Mouse (Mus musculus) small intestine, adult 2 months (tissue): Measurements from ENCODE around the gene Igf2. TPM values are rescaled to one million over a fixed set of nuclear protein-coding genes. Genes with fewer than 3 reads are reported as not detected.

Experiments
- H3K27ac ChIP-seq: fragments of 200-500 bp; 2 replicates; pipeline ENCODE4 v1.5.1; 2012; ENCODE audit warnings: low read depth, low read length, control low read depth, inconsistent platforms; ENCODE audit not compliant: insufficient read depth
- H3K27me3 ChIP-seq: fragments of 200-500 bp; 2 replicates; pipeline ENCODE4 v1.6.1; 2012; ENCODE audit warnings: mild to moderate bottlenecking, moderate library complexity, low read length, inconsistent platforms; ENCODE audit not compliant: control insufficient read depth, insufficient read depth
- H3K36me3 ChIP-seq: fragments of 200-500 bp; 2 replicates; pipeline ENCODE4 v1.6.1; 2012; ENCODE audit warnings: mild to moderate bottlenecking, low read length, control low read depth, inconsistent platforms; ENCODE audit not compliant: control insufficient read depth, insufficient read depth
- H3K4me1 ChIP-seq: fragments of 200-500 bp; 2 replicates; pipeline ENCODE4 v1.6.1; 2012; ENCODE audit warnings: low read length, inconsistent platforms, mixed read lengths; ENCODE audit not compliant: control insufficient read depth, insufficient read depth, insufficient read length
- H3K4me3 ChIP-seq: fragments of 200-500 bp; 2 replicates; pipeline ENCODE4 v1.5.1; 2012; ENCODE audit warnings: low read depth, mild to moderate bottlenecking, control low read depth, inconsistent platforms, low read length, moderate library complexity
- CTCF ChIP-seq: fragments of 200-500 bp; IDR thresholded peaks from 2 replicates; pipeline ENCODE4 v1.5.1; 2012; ENCODE audit warnings: low read depth, mild to moderate bottlenecking, control low read depth, inconsistent platforms, low read length, moderate library complexity, mixed read lengths; ENCODE audit not compliant: insufficient replicate concordance, insufficient read length; ENCODE audit errors: extremely low read depth
- POLR2A ChIP-seq: fragments of 200-500 bp; IDR thresholded peaks from 2 replicates; pipeline ENCODE4 v1.6.1; 2012; ENCODE audit warnings: low read depth, mild to moderate bottlenecking, control low read depth, inconsistent platforms, low read length, moderate library complexity
- WGBS: fragments of 180-500 bp; shearing (Covaris S2); methylation state at CpG from one replicate; pipeline ENCODE4 v1.1.7; 2018; 5-methylcytosine and 5-hydroxymethylcytosine counted together
- polyA plus RNA-seq: library from polyadenylated mRNA; depleted of rRNA; stranded (reverse); fragments of >200 nt; gene quantifications from 2 replicates; pipeline ENCODE4 v1.2.3, GENCODE M21; 2012; rRNA removed

Gene Igf2
- polyA plus RNA-seq, 1 experiment, result 71.0 TPM

DNA sequence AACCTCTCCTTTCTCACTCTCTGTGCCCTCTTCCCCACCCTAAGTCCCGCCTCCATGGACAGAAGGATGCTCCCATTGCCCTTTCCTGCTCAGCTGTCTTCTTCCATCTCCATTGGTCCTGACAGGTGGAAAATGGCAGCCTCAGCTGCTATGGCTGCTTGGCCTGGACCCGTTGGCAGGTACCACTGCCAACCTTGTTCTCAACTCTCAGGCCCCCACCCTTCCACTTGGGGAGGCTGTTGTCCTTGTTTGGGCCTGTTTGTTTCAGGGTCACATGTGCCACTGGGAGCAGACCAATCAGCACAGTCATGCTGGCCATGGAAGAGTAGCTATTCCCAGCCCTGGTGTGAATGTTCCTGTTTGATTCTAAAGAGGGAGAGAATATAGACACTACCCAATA lies 65.7 kb downstream of the Igf2 start:
- WGBS, result 90% methylated on average over 2 of the region's 2 CpGs
- TF ChIP-seq CTCF (no peak), POLR2A (no peak)
- Histone ChIP-seq H3K27me3 (no peaks in the 10 kb centered on the region), H3K4me3 (no peak overlapping the region), H3K27ac (no peak overlapping the region), H3K4me1 (no peaks in the 10 kb centered on the region), H3K36me3 (no peaks in the 10 kb centered on the region)

Other genes starting within 250 kb of the Igf2 start
- gene Syt8, start 232.0 kb downstream of the Igf2 start, polyA plus RNA-seq, result 1.4 and 66.8 TPM in 2 replicates
- 0.35 and 2.9 TPM in 2 replicates for gene Tnni2, start 225.0 kb downstream of the Igf2 start, polyA plus RNA-seq
- gene Lsp1, start 206.0 kb downstream of the Igf2 start, polyA plus RNA-seq, result 29.4 and 48.0 TPM in 2 replicates
- gene Tnnt3, start 168.0 kb downstream of the Igf2 start, polyA plus RNA-seq, result 0.10 TPM in 1 of 2 replicates, not detected in the other
- gene Mrpl23, start 134.1 kb downstream of the Igf2 start, polyA plus RNA-seq, result 4.8 and 10.5 TPM in 2 replicates
- 0.30 TPM in 1 of 2 replicates, not detected in the other for gene Gm49394, start 3.1 kb upstream of the Igf2 start, polyA plus RNA-seq
- 0.63 and 95.5 TPM in 2 replicates for gene Ins2, start 76.6 kb upstream of the Igf2 start, polyA plus RNA-seq